Mouse (Mus musculus) forebrain, embryonic 10.5 days (tissue): Measurements from ENCODE around the gene Ogdhl. TPM values are rescaled to one million over a fixed set of nuclear protein-coding genes. Genes with fewer than 3 reads are reported as not detected.

ENCODE experiments used
- DNase-seq: peaks from one replicate; pipeline ENCODE4 v3.0.0-alpha.2; 2017; ENCODE audit warnings: low spot score; ENCODE audit errors: extremely low spot score
- H3K27ac ChIP-seq: fragments of 300-500 bp; sonication (generic); 2 replicates; pipeline ENCODE4 v1.5.1; 2016; ENCODE audit warnings: mild to moderate bottlenecking
- H3K27me3 ChIP-seq: fragments of 300-500 bp; sonication (generic); 2 replicates; pipeline ENCODE4 v1.6.1; 2016; ENCODE audit warnings: mild to moderate bottlenecking; ENCODE audit not compliant: poor library complexity, severe bottlenecking
- H3K36me3 ChIP-seq: fragments of 300-500 bp; sonication (generic); replicated peaks from 2 replicates; pipeline ENCODE4 v1.6.1; 2016; ENCODE audit warnings: mild to moderate bottlenecking, moderate library complexity
- H3K4me1 ChIP-seq: fragments of 300-500 bp; sonication (generic); 2 replicates; pipeline ENCODE4 v1.6.1; 2016
- H3K4me3 ChIP-seq: fragments of 300-500 bp; sonication (generic); 2 replicates; pipeline ENCODE4 v1.5.1; 2016; ENCODE audit warnings: mild to moderate bottlenecking, moderate library complexity
- H3K9me3 ChIP-seq: fragments of 300-500 bp; sonication (generic); 2 replicates; pipeline ENCODE4 v1.6.1; 2016; ENCODE audit warnings: mild to moderate bottlenecking, moderate library complexity
- WGBS: fragments of 180-500 bp; shearing (Covaris S2); methylation state at CpG from one replicate; pipeline ENCODE4 v1.1.7; 2016; 5-methylcytosine and 5-hydroxymethylcytosine counted together
- polyA plus RNA-seq: library from polyadenylated mRNA; unstranded; fragments of >200 nt; fragmentation: Nextera tagmentation; extraction: Ambion mirVana; gene quantifications from 2 replicates; pipeline ENCODE4 v1.2.1, GENCODE M21; 2016

The Ogdhl gene
- polyA plus RNA-seq, result 18.3 and 18.4 TPM in 2 replicates

- H3K27ac ChIP-seq, result peak within 1 kb of the TSS; percentile 91
Measured at GRCm38 (mm10) chr14:32321732-32322685, at the start of gene Ogdhl. Gene Ogdhl, plus strand, starts transcription at chr14:32322019.

GRCm38 (mm10) chr14:32301622-32302021 is 20.2 kb upstream of the Ogdhl start:
- H3K4me3 ChIP-seq, result no peak overlapping the region
- DNase-seq, result no peak
- 55% methylated on average over 12 of the region's 12 CpGs for WGBS
- H3K4me1 ChIP-seq, result peaks cover 6% of the 10 kb centered on the region; the same call in 1 of the 2 replicates
- H3K27me3 ChIP-seq, result no peaks in the 10 kb centered on the region
- H3K27ac ChIP-seq, result no peak overlapping the region
- no peaks in the 10 kb centered on the region for H3K9me3 ChIP-seq
- peaks cover 32% of the 10 kb centered on the region for H3K36me3 ChIP-seq

More at GRCm38 (mm10) chr14:32321732-32322685, at the start of gene Ogdhl:
- H3K4me3 ChIP-seq, result peak within 1 kb of the TSS; percentile 76
- peaks cover 20% of the 10 kb centered on the region for H3K4me1 ChIP-seq
- H3K27me3 ChIP-seq, result no peaks in the 10 kb centered on the region
- no peaks in the 10 kb centered on the region for H3K9me3 ChIP-seq
- DNase-seq, result peak; percentile 84
- H3K36me3 ChIP-seq, result peaks cover 4% of the 10 kb centered on the region
- WGBS, result 4% methylated on average over 50 of the region's 50 CpGs

- Histone ChIP-seq H3K27me3 (no peaks in the 10 kb centered on the region), H3K4me1 (peaks cover 6% of the 10 kb centered on the region; the same call in 1 of the 2 replicates), H3K36me3 (peaks cover 29% of the 10 kb centered on the region), H3K27ac (no peak overlapping the region), H3K9me3 (no peaks in the 10 kb centered on the region), H3K4me3 (no peak overlapping the region)
- no peak for DNase-seq
- 88% methylated on average over 7 of the region's 7 CpGs for WGBS
Measured at GRCm38 (mm10) chr14:32302423-32302822, 19.4 kb upstream of the Ogdhl start.

GRCm38 (mm10) chr14:32304921-32305320 is 16.9 kb upstream of the Ogdhl start:
- 91% methylated on average over 8 of the region's 8 CpGs for WGBS

GRCm38 (mm10) chr14:32309876-32310275 is 11.9 kb upstream of the Ogdhl start:
- no peaks in the 10 kb centered on the region for H3K4me1 ChIP-seq
- no peak overlapping the region for H3K4me3 ChIP-seq
- no peaks in the 10 kb centered on the region for H3K36me3 ChIP-seq
- WGBS, result 37% methylated on average over 8 of the region's 8 CpGs
- no peak overlapping the region for H3K27ac ChIP-seq
- H3K27me3 ChIP-seq, result no peaks in the 10 kb centered on the region
- peak; percentile 22 for DNase-seq
- H3K9me3 ChIP-seq, result no peaks in the 10 kb centered on the region

More at GRCm38 (mm10) chr14:32304921-32305320, 16.9 kb upstream of the Ogdhl start:
- no peak overlapping the region for H3K27ac ChIP-seq
- DNase-seq, result no peak
- H3K9me3 ChIP-seq, result no peaks in the 10 kb centered on the region
- no peak overlapping the region for H3K4me3 ChIP-seq
- no peaks in the 10 kb centered on the region for H3K27me3 ChIP-seq
- peaks cover 16% of the 10 kb centered on the region; the same call in 1 of the 2 replicates for H3K36me3 ChIP-seq
- H3K4me1 ChIP-seq, result peaks cover 6% of the 10 kb centered on the region; the same call in 1 of the 2 replicates

GRCm38 (mm10) chr14:32311381-32312035 is 10.3 kb upstream of the Ogdhl start:
- H3K4me1 ChIP-seq, result no peaks in the 10 kb centered on the region
- no peak overlapping the region for H3K27ac ChIP-seq
- 94% methylated on average over 2 of the region's 2 CpGs for WGBS

GRCm38 (mm10) chr14:32317822-32318221 is 4.0 kb upstream of the Ogdhl start:
- Histone ChIP-seq H3K4me1 (peaks cover 14% of the 10 kb centered on the region), H3K27ac (no peak overlapping the region), H3K27me3 (no peaks in the 10 kb centered on the region), H3K36me3 (no peaks in the 10 kb centered on the region), H3K9me3 (no peaks in the 10 kb centered on the region), H3K4me3 (peak overlapping the region; percentile 32)
- WGBS, result 9% methylated on average over 4 of the region's 4 CpGs
- peak; percentile 31 for DNase-seq

More at GRCm38 (mm10) chr14:32311381-32312035, 10.3 kb upstream of the Ogdhl start:
- Histone ChIP-seq H3K4me3 (no peak overlapping the region), H3K9me3 (no peaks in the 10 kb centered on the region), H3K27me3 (no peaks in the 10 kb centered on the region), H3K36me3 (no peaks in the 10 kb centered on the region)
- DNase-seq, result no peak

- H3K36me3 ChIP-seq, result peaks cover 11% of the 10 kb centered on the region
- H3K9me3 ChIP-seq, result no peaks in the 10 kb centered on the region
- WGBS, result 90% methylated on average over 5 of the region's 5 CpGs
- DNase-seq, result no peak
- H3K4me1 ChIP-seq, result peaks cover 14% of the 10 kb centered on the region
- H3K27ac ChIP-seq, result no peak overlapping the region
- no peak overlapping the region for H3K4me3 ChIP-seq
- no peaks in the 10 kb centered on the region for H3K27me3 ChIP-seq
Measured at GRCm38 (mm10) chr14:32323221-32323620, 1.4 kb downstream of the Ogdhl start.

GRCm38 (mm10) chr14:32327366-32327765 is 5.5 kb downstream of the Ogdhl start:
- peaks cover 14% of the 10 kb centered on the region for H3K36me3 ChIP-seq
- no peak overlapping the region for H3K4me3 ChIP-seq
- 97% methylated on average over 9 of the region's 9 CpGs for WGBS
- no peaks in the 10 kb centered on the region for H3K9me3 ChIP-seq
- no peak overlapping the region for H3K27ac ChIP-seq
- H3K4me1 ChIP-seq, result peaks cover 13% of the 10 kb centered on the region
- no peaks in the 10 kb centered on the region for H3K27me3 ChIP-seq
- DNase-seq, result no peak

GRCm38 (mm10) chr14:32332515-32333445 is 11.0 kb downstream of the Ogdhl start:
- no peaks in the 10 kb centered on the region for H3K9me3 ChIP-seq
- no peak overlapping the region for H3K27ac ChIP-seq
- H3K36me3 ChIP-seq, result peaks cover 48% of the 10 kb centered on the region
- no peak overlapping the region for H3K4me3 ChIP-seq
- 93% methylated on average over 20 of the region's 20 CpGs for WGBS
- DNase-seq, result no peak
- H3K4me1 ChIP-seq, result 0 out of 2 replicates have a peak, but pooled peaks cover 3% of the 10 kb centered on the region
- no peaks in the 10 kb centered on the region for H3K27me3 ChIP-seq

GRCm38 (mm10) chr14:32336021-32336420 is 14.2 kb downstream of the Ogdhl start:
- WGBS, result 86% methylated on average over 6 of the region's 6 CpGs
- Histone ChIP-seq H3K27ac (no peak overlapping the region), H3K4me1 (no peaks in the 10 kb centered on the region), H3K4me3 (no peak overlapping the region), H3K9me3 (no peaks in the 10 kb centered on the region), H3K27me3 (no peaks in the 10 kb centered on the region), H3K36me3 (peaks cover 80% of the 10 kb centered on the region)
- DNase-seq, result no peak

GRCm38 (mm10) chr14:32336547-32336946 is 14.7 kb downstream of the Ogdhl start:
- Histone ChIP-seq H3K27me3 (no peaks in the 10 kb centered on the region), H3K9me3 (no peaks in the 10 kb centered on the region), H3K4me1 (no peaks in the 10 kb centered on the region), H3K4me3 (no peak overlapping the region), H3K27ac (no peak overlapping the region), H3K36me3 (peaks cover 85% of the 10 kb centered on the region)
- 89% methylated on average over 11 of the region's 11 CpGs for WGBS
- no peak for DNase-seq
